Mouse (Mus musculus): ENCODE measurements at regions not wholly inside any gene's neighbourhood (a gene's known extent, or its start where the extent isn't known, plus 50 kb on each side); places are given as distances from the start of the nearest gene placed in this dataset.

GRCm38 (mm10) chr10:12210181-12210580 is 659.0 kb downstream of the Utrn start:
- no peak for TF ChIP-seq CTCF (IDR thresholded peaks at IDR 0.05)
- H3K27me3 ChIP-seq, result peaks cover 13% of the 10 kb centered on the region
- DNase-seq (ENCODE audit: low read depth, low spot score), result no peak
- ChIA-PET CTCF (interaction anchor here (1.3 to 1.4 kb wide), 2 partner anchors 18 to 22 kb away, joined by 3 read pairs; no protein-coding TSS in a partner anchor), POLR2A (no interaction called here)
- ATAC-seq, result no peak
- in situ Hi-C loops (cut with MboI; ENCODE audit: low pct_unique_long_range_greater_than_20kb), result no loop called here

DNA sequence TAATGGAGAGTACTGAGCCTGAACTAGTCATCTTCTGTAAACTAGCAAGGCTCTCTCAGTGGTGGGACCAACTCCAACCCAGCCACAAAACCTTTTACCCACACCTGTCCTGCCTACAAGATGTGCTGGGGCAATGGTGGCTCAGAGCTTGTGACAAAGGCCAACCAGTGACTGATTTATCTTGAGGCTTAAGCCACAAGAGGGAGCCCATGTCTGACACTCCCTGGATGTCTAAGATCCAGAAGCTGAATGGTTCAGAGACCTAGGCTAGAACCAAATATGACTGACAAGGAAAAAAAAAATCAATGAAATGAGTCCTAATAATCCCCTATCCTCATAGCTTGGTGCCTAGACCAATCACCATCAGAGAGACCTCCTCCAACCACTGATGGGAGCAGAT is 650.3 kb downstream of the Utrn start:
- H3K27me3 ChIP-seq, result peaks cover 13% of the 10 kb centered on the region
- peak; percentile 30 for TF ChIP-seq CTCF (IDR thresholded peaks at IDR 0.05)
- ChIA-PET CTCF (interaction anchor here (1.2 kb wide), 1 partner anchor 14 kb away, joined by 3 read pairs; no protein-coding TSS in a partner anchor), POLR2A (no interaction called here)
- DNase-seq (ENCODE audit: low read depth, low spot score) (no peak), ATAC-seq (no peak)
- in situ Hi-C loops (cut with MboI; ENCODE audit: low pct_unique_long_range_greater_than_20kb), result no loop called here

- DNase-seq (ENCODE audit: low read depth, low spot score) (no peak), ATAC-seq (no peak)
- in situ Hi-C loops (cut with MboI; ENCODE audit: low pct_unique_long_range_greater_than_20kb), result no loop called here
- ChIA-PET POLR2A (no interaction called here), CTCF (interaction anchor here (1.2 to 2.6 kb wide), 2 partner anchors 9 to 13 kb away, joined by 3 to 6 read pairs; no protein-coding TSS in a partner anchor)
- no peaks in the 10 kb centered on the region for H3K27me3 ChIP-seq
- TF ChIP-seq CTCF (IDR thresholded peaks at IDR 0.05), result no peak
These were observed 635.0 kb downstream of the Utrn start for GRCm38 (mm10) chr10:12234141-12234540.

GRCm38 (mm10) chr10:12248853-12249252 is 620.3 kb downstream of the Utrn start:
- POLR2A ChIA-PET, result no interaction called here
- DNase-seq (ENCODE audit: low read depth, low spot score), result no peak
- no peak for ATAC-seq
- TF ChIP-seq CTCF (IDR thresholded peaks at IDR 0.05), result no peak
- in situ Hi-C loops (cut with MboI; ENCODE audit: low pct_unique_long_range_greater_than_20kb), result no loop called here
- peaks cover 7% of the 10 kb centered on the region for H3K27me3 ChIP-seq
- CTCF ChIA-PET, result no interaction called here

DNA sequence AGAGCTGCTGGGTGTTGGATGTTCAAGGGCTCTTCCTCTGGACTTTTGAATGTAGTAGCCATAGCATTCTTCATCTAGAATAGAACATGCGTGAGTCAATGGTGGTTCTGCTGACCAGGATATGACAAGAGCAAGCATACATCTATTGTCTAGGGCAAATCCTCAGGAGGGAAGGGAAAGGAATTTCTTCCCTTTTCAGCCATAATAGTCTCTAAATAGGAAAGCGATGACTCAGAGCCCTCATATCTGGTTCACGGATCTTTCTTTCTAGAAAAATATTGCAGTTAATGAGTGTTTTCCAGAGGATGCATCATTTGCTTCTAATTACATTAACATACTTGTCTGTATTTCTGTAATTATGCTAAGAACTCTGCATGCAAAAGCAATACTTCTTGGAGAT is 615.9 kb downstream of the Utrn start:
- H3K27me3 ChIP-seq, result peaks cover 6% of the 10 kb centered on the region
- ATAC-seq (no peak), DNase-seq (ENCODE audit: low read depth, low spot score) (no peak)
- in situ Hi-C loops (cut with MboI; ENCODE audit: low pct_unique_long_range_greater_than_20kb), result no loop called here
- TF ChIP-seq CTCF (IDR thresholded peaks at IDR 0.05), result no peak
- ChIA-PET POLR2A (no interaction called here), CTCF (no interaction called here)

- POLR2A ChIA-PET, result no interaction called here
- no peak for ATAC-seq
- H3K27me3 ChIP-seq, result peaks cover 5% of the 10 kb centered on the region
- no peak for TF ChIP-seq CTCF (IDR thresholded peaks at IDR 0.05)
- CTCF ChIA-PET, result no interaction called here
- in situ Hi-C loops (cut with MboI; ENCODE audit: low pct_unique_long_range_greater_than_20kb), result no loop called here
- DNase-seq (ENCODE audit: low read depth, low spot score), result no peak
These were observed 583.5 kb downstream of the Utrn start for GRCm38 (mm10) chr10:12285679-12286078.

GRCm38 (mm10) chr10:12298887-12299286 is 570.3 kb downstream of the Utrn start:
- CTCF ChIA-PET, result no interaction called here
- no peak for TF ChIP-seq CTCF (IDR thresholded peaks at IDR 0.05)
- in situ Hi-C loops (cut with MboI; ENCODE audit: low pct_unique_long_range_greater_than_20kb), result no loop called here
- no peaks in the 10 kb centered on the region for H3K27me3 ChIP-seq
- DNase-seq (ENCODE audit: low read depth, low spot score) (no peak), ATAC-seq (peak; percentile 60)
- POLR2A ChIA-PET, result no interaction called here

DNA sequence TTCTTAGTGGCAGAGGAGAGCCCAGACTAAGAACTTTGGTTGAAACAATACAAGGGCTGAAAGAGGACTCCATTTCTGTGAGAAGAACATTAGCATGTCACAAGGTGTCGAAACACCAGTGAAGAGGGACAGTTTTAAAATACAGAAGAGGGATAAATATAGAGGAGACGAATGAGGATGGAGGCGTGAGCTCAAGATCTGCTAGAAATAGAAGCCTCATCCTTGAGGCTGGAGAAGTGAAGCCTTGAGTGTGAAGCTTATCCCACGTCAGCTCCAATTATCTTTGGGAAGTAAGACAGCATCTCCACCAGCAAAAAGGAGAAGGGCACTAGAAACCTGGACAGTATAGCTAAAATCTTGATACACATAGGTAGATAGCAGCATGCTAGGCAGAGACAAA is 566.8 kb downstream of the Utrn start:
- no peak for TF ChIP-seq CTCF (IDR thresholded peaks at IDR 0.05)
- no peak for DNase-seq (ENCODE audit: low read depth, low spot score)
- ATAC-seq, result no peak
- no peaks in the 10 kb centered on the region for H3K27me3 ChIP-seq
- CTCF ChIA-PET, result no interaction called here
- in situ Hi-C loops (cut with MboI; ENCODE audit: low pct_unique_long_range_greater_than_20kb), result no loop called here
- POLR2A ChIA-PET, result no interaction called here

DNA sequence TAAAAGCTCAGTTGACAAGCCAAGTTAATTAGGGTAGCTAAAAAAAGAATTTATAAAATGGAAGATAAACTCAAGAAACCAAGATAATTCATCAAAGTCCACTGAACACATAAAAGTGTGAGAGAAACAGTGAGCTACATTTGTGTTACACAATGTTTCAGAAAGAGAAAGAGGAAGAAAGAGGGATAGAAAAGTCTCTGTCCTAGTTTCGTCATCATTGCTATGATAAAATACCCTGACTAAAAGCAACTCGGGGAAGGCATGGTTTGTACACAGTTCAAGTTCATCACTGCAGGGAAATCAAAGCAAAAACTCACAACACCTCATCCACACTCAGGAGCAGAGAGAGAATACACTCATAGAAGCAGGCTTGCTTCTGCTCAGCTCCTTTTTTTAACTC is 548.9 kb downstream of the Utrn start:
- ChIA-PET POLR2A (no interaction called here), CTCF (interaction anchor here (0.9 kb wide), 1 partner anchor 17 kb away, joined by 3 read pairs; no protein-coding TSS in a partner anchor)
- no peak for DNase-seq (ENCODE audit: low read depth, low spot score)
- in situ Hi-C loops (cut with MboI; ENCODE audit: low pct_unique_long_range_greater_than_20kb), result no loop called here
- TF ChIP-seq CTCF (IDR thresholded peaks at IDR 0.05), result no peak
- no peaks in the 10 kb centered on the region for H3K27me3 ChIP-seq
- no peak for ATAC-seq
